Mouse (Mus musculus) spleen, adult 18-20 months (tissue): ENCODE results near the gene Metap1.

Source experiments
- DNase-seq, 2 experiments: peaks; one replicate each; pipeline ENCODE4 v3.0.0; 2022; ENCODE audit warnings: mixed read lengths in 2 of 2

Metap1 gene

DNA sequence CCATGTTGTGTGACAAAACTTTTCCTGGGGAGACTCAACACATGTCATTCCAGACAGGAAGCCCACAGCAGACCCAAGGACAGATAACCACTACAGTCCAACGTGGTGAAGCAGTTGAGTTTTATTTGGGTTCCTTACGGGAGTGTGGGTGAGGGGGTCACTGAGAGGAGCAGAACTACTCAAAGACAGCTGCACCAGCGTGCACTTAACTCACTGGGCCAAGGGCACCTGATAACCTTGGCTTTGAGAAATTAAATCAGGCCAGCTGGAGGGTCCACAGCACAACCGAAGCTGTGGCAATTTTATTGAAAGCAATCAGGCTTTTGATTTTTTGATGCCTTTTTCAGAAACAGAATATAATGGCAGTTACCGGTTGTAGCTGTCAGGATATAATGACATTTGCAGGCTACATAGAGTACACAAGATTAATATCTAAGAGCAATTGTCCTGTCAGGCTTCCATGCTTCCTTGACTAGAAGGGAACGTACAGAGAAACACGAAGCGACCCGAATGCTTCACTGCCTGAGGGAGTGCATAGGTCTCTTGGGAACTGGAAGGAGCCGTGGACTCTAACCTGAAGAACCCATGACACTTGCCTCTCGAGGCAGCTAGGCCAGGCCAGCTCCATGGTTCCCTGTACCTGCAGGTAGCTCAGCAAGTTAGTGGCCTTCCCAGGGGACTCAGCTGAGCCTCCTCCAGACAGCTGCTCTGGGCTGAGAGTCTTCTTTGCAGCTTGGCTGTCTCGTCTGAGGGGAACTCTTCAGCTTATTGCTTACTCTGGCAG is 41.0 kb downstream of the Metap1 start:
- no peak for DNase-seq

DNA sequence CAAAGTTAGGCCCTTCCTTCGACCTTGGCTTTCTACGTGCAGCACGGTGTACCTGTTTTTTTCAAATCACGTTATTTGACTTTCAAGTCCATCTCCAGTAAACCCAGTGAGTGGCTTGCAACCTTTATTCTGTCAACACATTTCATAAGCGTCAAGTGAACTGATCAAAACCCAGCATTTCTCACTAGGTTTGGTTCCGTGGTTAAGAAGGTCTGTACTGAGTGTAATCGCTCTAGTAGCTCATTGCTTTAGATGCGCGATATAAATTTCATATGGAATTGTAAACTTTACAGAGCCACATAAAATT is 45.9 kb downstream of the Metap1 start:
- DNase-seq, result no peak

DNA sequence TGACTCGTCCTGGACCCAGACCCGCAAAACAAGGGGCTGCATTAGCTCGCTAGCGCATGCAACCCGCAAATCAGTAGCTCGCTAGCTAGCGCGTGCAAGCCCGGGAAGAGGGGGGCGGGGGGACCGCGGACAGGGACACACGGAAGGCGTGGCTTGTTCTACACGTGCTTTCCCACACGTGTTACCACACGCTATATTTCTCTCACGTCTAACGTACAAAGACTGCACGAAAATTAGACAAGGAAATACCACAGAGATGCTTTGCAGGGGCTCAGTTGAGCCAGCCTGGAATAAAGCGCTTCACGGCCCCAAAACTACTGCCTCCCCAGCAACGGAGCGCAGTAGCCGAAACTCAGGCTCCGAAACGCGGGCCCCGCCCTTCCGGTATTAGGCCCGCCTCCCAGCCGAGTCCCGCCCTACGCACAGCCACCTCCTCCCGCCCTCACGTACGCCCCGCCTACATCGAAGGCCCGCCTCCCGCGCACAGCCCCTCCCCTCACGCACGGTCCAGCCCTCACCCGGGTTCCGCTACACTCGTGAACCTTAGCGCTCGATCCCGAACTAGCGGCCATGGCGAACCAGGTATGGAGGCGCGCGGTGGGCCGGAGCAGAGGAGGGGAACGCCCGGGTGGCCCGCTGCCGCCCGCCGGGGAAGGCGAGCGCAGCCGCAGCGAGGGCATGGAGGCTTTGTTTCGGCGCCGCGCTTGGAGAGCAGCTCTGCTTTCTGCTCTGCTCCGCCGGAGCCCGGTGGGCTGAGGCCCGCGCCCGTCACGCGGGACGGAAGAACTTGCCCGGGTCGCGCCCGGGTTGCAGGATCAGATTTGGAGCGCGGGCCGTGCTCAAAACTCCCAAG is 46.5 kb downstream of the Metap1 start, which contains the start of gene Adh5:
Gene Adh5 (plus strand): TSS at position 482 of the 853 bp plus-strand sequence.
- DNase-seq, result peak; percentile 88 to 92

DNA sequence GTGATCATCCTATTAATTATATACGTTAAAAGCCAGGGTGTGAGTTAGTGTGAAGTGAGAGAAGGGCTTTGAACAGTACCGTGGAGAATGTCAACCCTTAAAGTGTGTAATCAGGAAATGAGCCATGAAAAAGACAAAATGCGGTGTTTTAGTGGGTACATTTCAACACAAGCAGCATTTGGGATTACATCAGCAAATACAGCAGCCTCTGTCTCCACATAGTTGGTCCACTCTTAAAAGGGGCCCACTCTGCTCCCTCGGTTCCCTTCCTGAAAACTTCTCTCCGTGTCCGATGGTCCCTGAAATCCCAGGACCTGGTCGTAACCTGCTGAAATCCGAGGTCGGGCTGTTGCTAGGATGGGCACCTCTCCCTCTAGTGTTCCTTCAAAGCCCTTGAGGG is 47.1 kb downstream of the Metap1 start:
- no peak for DNase-seq

DNA sequence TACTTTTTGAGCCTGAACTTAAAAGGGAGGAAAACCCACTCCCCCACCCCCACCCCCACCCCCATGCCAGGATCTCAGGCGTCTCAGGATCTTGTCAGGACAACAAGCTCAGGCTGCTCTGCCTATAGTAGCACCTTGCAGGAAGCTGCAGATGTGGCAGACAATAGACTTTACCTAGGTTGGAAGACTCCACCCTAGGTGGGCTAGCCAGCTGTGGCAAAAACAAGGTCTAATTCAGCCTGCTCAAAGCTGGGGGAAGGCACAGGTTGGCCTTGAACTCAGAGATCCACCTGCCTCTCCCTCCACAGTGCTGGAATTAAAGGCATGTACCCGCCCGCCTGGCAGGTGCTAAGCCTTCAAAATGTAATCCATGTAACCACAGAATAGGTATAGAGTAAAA is 50.6 kb downstream of the Metap1 start:
- DNase-seq, result no peak

DNA sequence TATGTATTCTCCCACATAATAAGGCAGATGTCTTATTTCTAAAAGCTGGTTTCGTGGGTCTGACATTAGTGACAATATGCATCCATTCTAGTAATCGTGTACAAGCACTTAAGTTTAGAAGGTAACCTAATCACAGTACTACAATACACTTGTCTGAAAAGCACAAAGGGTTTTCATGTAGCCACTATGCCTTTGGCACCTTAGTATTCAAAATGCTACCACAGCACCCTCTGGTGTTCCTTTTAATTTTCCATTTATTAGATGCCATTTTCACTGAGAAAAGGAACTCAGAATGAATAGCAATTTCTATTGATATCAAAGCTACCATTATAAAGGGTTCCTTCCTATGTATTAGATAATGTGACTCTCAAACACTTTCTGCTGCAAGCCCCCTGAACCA is 57.5 kb downstream of the Metap1 start:
- no peak for DNase-seq

DNA sequence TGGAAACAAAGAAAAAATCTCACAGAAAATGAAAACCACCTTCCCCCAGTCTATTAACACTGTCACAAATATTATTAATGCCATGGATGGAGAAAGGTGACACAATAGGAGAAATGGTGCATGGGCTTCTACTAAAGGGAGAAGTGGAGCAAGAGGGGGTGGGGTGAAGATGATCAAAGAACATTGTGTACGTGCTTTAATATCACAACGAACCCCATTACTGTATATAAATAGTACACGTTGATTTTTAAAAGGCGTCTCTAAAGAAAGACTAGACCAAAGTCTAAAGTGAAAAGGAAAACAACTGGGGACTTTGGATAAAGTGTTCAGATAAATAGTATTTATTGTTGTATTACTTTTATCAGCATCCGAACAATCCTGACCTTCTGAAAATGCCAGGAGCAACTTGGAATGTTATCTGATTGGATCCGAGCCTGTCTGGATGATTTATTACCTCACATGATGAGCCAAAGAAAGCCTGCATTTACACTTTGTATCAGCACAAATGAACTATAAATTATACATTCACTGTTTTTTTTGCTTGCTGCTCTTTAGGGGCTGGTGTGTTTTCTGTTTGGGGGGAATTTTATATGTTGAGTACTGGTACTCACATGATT is 58.8 kb downstream of the Metap1 start:
- DNase-seq, result no peak

DNA sequence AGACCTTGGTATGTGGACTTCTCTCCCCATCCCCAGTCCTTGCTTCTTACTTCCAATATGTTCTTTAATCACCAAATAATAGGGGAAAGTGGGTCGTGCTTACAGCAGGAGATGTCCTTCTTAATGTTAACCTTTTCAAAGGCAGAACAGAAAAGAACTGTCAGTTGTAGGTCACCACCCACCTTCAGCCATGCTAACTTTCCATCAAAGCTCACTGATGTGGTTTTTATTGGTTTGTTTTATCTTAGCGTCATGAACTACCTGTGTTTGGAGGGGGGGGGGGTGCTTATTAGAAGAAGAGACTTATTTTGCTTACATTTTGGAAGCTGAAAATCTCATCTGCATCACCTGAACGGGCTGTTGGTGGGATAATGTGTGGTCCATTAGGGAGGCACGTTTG is 65.1 kb downstream of the Metap1 start:
- DNase-seq, result no peak

DNA sequence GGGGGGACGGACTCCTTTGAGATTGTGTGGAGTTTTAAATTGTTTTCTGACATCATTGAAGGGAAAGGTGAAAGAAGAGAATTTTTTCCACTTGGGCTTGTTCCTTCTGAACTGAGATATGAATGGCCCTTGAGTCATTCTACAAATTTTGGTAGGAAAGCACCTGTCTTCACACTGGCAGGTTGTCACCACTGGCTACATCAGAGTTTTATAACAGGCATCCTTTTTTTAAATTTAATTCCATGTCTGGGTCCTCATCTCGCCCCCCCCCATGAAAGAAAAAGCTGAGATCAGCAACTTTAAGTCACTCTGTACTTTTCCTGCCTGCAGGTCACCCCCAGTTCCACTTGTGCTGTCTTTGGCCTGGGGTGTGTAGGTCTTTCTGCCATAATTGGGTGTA is 65.7 kb downstream of the Metap1 start:
- DNase-seq, result no peak

DNA sequence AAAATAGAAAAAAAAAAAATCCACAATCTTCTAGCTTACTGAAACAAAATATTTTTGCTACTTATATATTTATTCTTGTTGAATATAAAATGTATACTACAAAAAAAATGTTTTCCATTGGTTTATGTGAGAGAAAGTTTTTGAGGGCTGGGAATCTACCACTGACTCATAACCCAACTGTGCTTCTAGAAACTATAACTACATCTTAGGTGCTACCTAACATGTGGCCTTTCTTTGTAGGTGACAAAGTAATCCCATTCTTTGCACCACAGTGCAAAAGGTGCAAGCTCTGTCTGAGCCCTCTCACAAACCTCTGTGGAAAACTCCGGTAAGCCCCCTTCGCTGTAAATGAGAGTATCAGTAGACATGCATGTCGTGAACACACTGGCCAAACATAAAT is 68.9 kb downstream of the Metap1 start:
- no peak for DNase-seq

DNA sequence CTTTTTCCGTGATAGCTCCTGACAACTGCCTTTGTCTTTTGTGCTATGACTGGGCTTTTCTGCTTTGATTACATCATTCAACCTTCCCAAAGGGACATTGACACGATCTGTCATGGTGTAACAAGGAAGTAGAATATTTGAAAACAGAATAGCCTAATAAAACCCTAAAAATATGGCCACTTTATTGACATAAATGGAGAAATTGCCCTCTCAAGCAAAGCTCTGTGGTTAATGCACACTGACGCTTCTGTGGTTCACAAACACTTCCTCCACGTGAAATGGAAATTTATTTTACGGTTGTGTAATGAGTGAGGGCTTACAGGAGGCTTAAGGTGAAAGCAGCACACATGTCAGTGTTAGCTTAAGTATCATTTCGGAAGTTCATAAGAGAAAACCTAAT is 69.9 kb downstream of the Metap1 start:
- no peak for DNase-seq

DNA sequence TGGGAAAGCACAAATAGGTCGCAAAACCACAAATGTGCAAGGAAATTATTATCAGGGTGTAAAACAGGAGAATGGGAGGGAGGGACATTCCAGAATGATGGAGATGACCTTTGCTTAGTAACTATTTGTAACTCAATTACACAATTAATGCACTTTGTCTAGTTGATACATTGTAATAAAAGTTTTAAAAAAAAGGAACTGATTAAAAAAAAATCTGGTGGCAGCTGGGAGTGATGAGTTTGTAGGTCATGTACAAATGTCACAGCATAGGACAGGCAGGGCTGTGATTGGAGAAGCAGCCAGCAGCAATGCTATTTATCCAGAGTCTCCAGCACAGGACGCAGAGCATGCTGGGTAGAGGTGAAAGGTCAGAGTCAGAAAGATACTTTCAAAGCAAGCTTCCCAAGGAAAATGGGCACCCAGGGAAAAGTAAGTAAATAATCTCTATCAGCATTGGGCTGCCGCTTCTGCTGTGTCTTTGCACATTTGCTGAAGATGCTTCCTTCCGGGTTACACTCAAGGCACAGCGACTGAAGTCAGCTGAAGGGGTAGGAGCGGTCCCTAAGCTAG is 74.1 kb downstream of the Metap1 start, which contains the start of gene Adh4:
Gene Adh4 (plus strand): TSS at position 346 of the 570 bp plus-strand sequence.
- DNase-seq, result no peak

DNA sequence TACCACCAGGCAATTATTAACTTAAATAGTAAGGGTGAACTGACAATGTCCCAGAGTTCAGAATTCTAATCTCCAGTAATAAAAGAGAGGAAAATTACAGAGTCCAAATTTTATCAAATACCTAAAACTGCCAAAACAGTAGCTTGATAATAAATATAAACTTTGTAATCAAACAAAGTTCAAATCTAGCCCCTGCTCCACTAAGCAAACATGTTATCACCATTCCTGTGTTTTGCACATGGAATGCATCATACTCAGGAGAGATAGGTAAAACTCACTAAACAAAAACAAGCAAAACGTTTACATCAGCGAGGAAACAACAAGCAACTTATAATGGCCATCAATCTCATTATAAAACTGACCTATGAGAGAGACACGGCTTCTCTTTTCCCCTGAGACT is 79.1 kb downstream of the Metap1 start:
- DNase-seq, result no peak

DNA sequence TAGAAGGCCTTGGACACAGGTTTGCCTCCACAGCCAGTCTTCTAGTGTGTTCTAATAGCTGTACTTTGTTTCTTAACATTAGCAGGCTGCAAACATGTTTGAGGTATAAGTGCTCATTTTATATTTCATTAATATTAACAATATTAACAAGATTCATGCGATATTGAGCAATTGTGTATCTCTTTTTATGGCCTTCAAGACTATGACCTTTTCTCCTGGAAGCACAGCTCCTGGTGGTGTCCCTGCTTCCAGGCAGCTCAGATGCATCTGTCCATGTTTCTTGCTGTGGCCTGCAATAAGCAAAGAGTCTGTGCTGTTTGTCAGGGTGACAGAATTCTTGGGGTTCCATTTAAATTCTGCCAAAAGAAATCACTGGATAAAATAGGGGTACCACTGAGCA is 79.7 kb downstream of the Metap1 start:
- DNase-seq, result no peak
